Mouse (Mus musculus): Measurements from ENCODE around the gene Gm20547.

Gene Gm20547

DNA sequence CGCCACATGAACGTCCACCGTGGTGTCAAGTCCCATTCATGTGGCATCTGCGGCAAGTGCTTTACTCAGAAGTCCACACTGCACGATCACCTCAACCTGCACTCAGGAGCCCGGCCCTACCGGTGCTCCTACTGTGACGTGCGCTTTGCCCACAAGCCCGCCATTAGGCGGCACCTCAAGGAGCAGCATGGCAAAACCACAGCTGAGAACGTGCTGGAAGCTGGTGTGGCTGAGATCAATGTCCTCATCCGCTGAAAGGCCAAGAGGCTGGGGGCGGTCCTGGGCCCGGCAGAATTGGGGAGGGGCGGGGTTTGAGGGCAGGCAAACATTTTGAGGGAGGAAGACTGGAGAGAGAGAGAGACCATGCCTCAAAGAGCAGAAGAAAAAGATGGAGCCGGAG, 14.5 kb upstream of the Gm20547 start:
- in situ Hi-C loops (cut with MboI): no loop called here

DNA sequence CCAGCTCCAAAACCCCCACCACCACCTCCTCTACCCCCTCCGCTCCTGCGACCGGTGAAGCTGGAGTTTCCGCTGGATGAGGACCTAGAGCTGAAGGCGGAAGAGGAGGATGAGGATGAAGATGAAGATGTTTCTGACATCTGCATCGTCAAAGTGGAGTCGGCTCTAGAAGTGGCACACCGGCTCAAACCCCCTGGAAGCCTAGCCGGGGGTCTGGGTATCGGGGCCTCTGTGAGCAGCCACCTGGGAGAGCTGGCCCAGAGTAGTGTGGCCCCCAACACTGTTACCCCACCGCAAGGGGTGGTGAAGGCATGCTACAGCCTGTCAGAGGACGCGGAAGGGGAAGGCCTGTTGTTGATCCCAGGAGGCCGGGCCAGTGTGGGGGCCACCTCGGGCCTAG, 13.9 kb upstream of the Gm20547 start:
- in situ Hi-C loops (cut with MboI): no loop called here

DNA sequence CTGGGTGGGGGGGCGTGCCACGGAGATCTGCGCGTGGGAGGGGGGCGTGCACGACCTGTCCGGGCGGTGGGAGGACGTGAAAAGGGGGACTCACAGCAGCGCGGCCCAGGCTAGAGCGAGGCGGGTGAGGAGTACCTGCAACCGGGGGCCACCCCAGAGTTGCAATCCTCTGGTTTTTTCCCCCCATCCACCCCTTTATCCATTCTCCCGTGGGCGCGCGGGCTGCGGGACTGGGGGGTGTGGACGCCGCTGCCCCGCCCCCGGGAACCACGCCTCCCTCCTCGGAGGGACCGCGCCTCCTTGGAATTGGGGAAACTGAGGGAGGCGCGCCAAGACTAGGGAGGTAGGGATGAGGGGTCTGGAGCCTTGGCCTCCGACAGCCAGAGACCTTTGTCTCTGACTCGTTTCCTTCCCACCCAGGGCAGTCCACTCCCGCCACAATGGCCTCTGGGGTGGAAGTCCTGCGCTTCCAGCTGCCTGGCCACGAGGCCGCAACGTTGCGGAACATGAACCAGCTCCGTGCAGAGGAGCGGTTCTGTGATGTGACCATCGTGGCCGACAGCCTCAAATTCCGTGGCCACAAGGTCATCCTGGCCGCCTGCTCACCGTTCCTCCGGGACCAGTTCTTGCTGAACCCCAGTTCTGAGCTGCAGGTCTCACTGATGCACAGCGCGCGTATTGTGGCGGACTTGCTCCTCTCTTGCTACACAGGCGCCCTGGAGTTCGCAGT, 13.1 kb upstream of the Gm20547 start:
- in situ Hi-C loops (cut with MboI): no loop called here

DNA sequence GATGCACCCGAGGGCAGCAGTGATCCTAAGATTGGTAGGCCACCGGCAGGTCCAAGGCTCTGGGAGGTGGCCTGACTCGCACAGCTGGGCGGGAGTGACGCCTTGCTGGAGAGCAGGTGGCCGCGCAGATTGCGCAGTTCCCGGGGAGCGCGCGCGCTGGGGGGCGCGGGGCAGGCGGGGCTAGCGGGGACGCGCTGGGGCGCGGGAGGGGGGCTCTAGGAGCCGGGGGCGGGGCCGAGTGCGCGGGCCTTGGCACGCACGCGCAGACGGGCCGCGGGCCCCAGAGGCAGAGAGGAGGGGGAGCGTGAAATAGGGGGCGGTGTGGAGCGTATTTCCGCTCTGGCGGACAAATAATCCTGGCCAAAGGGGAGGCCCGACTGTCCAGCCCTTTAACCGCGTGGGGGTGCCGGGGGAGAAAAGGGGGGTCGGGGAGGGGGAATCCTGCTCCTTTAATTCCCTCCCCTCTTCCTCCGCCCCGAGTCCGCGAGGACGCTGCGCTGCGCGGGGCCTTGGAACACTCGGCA, 12.3 kb upstream of the Gm20547 start:
- in situ Hi-C loops (cut with MboI): no loop called here

DNA sequence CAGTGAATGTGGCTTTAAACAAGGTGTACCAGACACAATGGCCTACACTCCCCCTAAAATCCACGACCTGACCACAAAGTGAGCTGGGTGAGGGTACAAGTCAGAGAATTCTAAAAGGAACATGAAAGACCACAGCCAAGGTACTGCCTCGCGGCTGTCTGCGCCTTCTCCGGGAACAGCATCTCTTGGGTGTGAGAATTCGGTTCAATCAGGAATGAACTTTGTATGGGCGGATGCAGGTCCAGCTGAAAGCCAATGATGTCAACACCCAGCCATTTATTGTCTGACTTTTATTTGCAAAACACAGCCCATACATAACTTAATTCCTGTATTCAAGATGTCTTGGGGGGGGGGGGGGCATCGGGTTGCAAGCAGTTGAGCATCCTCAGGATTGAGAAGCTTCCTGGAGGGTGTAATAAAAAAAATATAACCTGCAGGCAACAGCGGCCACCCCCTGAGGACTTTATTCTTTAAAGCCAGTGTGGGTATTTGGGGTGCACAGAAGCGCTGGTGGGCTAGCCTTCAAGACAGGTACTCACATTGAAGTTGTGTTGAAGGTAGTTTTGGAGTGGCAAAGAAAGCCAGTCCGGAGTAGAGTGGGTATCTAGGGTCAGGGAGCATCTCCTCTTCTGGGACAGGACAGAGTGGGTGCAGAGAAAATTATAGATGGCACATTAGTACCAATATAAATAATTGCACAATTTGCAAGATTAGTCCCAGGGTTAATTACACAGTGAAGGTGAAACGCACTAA, 11.4 kb upstream of the Gm20547 start:
- in situ Hi-C loops (cut with MboI): no loop called here

DNA sequence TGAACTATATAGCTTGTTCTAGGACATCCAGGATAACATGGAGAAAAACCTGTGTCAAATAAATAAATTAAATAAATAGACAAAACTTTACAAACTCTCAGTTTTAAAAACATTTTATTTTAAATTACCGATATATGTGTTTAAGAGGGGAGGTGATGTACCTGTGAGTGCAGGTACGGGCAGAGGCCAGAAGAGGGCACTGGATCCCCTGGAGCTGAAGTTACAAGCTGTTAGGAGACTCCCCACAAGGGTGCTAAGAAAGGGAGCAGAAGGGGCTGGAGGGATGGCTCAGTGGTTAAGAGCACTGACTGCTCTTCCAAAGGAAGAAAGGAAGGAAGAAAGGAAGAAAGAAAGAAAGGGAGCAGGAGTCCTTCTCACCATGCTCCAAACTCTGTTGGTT, 9.5 kb upstream of the Gm20547 start:
- in situ Hi-C loops (cut with MboI): no loop called here

DNA sequence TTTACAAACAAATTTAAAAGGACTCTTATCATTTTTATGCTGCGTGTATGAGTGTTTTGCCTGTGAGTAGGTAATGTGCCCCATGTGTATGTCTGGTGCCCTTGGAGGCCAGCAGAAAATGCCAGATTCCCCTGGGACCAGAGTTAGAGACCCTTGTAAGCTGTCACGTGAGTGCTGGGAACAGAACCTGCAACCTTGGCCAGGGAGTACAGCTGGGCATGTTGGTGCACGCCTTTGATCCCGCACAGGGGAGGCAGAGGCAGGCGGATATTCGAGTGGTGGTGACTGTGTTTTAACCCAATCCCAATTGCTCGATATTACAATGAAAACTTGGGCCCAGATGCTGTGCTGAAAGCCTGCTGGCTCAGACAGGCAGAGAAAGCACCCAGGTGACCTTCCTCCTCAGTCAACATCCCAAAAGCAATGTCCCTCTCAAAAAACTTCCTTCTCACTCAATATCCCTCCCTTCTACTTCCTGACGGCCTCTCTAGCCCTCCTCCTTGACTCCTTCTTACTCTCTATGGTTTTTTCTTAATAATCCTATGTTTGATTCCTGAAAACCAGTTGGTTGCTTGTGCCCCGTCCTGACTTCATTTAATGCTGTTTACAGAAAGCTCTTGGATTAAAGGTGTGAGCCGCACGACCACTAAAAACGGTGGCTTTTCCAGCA, 8.4 kb upstream of the Gm20547 start:
- in situ Hi-C loops (cut with MboI): no loop called here

DNA sequence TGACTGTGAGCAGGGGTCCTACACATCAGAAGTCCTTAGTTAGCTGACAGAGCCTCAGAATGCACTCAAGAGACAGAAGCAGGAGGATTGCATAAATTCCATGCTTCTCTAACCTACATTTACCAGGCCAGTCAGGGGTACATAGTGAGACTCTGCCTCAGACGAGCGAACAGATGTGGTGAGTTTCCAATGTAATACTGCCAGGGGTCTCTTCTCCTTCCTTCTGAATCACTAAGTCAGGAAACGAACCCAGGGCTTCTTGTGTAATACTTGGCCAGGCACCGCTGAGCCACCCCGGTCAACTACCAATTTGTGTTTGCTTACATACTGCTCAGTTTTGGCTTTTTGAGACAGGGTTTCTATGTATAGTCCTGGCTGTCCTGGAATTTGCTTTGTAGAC, 6.1 kb upstream of the Gm20547 start:
- in situ Hi-C loops (cut with MboI): no loop called here

DNA sequence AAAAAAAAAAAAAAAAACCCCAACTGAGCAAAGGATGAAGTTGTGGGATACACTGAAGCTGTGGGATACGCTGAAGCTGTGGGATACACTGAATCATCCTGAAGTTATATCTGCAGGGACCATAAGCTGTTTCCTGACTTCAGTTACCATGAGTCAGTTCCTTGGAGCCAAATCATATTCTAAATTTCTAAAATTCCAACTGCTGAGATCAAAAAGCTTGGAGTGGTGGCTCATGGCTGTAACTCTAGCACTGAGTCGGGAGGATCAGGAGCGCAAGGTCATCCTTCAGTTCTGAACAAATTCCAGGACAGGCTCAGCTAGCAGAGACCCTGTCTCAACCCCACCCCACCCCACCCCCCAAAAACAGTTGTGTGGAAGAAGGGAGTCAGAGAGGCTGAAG, 3.8 kb upstream of the Gm20547 start:
- in situ Hi-C loops (cut with MboI): no loop called here

DNA sequence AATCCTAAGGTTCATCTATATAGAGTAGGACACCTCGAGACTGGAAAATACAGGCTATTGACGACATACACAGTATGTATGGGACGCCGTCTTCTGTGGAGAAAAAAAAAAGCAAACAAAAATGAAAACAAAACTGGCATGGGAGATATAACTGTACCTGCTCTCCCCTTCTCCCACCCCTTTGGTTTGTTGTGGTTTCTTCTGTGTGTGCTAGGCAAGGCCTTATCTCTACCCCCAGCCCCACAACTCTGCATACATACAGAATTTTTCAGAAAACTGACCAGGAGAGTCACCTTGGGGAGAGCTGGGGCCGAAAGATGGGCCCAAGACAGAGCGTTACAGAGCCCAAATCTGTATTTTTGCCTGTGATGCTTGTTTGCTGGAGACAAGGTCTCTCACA, 2.9 kb upstream of the Gm20547 start:
- in situ Hi-C loops (cut with MboI): no loop called here

DNA sequence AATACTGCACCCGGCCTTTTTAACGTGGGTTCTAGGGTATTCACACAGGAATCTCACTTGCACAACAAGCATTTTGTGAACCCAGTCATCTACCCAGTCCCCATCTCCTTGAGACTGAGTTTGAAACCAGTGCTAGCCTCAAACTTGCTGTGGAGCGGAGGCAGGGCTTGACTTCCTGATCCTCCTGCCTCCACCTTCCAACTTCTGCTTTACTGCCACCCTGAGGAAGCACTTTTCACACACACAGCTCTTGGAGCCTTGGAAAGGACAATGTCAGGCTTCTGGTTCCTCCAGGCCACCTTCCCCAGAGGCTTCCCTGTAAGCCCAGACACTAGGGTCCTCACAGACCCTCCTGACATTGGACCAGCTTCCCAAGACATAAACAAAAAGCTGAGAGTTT, 1.5 kb upstream of the Gm20547 start:
- in situ Hi-C loops (cut with MboI): no loop called here

DNA sequence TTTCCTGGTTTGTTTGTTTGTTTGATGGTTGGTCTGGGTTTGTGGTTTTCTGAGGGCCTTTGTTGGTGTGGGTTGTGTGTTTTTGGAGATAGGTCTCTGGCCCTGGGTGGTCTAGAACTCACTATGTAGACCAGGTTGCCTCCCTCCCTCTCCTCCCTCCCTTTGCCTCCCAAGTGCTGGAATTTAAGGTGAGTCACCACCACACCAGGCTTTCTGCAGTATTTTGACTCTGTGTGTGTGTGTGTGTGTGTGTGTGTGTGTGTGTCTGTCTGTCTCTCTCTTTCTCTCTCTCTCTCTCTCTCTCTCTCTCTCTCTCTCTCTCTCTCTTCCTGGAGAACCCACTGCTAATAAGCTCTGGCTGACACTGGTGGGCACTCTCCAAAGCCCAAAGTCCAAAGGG, 676 bp downstream of the Gm20547 start:
- in situ Hi-C loops (cut with MboI): no loop called here

DNA sequence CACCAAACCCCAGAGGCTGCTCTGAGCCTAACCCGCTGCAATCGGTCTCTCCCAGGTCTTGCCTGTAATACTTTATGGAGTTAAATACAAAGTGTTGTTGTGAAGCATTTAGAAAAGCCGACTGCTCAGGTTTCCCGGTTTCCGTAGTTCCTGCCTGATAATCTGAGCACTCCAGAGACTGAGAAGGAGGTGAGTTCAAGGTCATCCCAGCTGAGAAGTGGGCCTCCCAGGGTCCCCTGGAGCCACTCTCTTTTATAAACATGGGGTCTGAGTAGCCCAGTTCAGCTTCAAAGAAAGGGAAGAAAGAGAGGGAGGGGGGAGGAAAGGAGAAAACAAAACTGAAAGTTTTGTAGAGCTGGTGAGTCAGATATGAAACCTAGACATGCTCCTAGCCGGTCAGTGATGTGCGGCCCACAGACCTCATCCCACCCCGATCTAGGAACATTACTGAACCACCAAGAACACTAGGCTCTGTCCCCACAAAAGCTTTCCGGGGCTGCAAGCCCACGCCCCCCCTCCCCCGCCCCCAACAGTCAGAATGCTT, 2.4 kb downstream of the Gm20547 start, which contains the start of gene Zbtb12:
Gene Zbtb12, plus strand, starts transcription at position 148 of the 544 bp plus-strand sequence.
- in situ Hi-C loops (cut with MboI): no loop called here

DNA sequence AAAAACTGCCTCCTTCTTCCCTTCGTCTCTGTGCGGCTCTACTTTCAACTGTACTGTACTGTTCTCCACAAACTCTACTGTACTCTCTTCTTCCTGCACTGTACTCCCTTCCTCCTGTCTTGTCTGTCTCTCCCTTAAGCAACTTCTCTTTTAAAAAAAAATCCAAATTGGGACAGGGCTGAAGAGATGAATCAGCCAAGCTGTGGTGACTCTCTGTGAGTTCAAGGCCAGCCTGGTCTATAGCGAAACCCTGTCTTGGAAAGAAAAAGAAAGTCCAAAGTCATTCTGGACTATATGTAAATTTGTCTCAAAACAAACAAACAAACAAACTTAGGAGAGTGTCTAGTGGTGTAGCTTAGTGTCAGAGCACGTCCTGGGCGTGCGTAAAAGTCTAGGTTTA, 7.5 kb downstream of the Gm20547 start:
- in situ Hi-C loops (cut with MboI): no loop called here

DNA sequence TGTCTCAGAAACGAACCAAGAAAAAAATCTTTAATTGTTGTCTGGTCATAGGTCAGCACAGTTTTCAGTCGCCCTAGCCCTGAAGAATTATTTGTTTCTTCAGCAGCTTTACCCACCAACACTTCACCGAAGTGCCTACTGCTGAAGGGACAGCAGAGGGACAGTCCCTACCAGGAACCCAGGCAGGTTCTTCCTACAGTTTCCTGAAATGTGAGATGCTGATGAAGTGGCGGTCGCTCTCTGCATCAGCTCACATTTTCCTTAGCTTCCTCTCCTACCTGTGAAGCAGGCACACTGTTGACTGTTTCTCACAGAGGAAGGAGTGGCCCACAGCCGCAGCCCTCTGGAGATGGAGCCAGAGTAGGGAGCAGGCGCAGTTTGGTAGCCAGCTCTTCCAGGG, 15.9 kb downstream of the Gm20547 start:
- in situ Hi-C loops (cut with MboI): no loop called here

DNA sequence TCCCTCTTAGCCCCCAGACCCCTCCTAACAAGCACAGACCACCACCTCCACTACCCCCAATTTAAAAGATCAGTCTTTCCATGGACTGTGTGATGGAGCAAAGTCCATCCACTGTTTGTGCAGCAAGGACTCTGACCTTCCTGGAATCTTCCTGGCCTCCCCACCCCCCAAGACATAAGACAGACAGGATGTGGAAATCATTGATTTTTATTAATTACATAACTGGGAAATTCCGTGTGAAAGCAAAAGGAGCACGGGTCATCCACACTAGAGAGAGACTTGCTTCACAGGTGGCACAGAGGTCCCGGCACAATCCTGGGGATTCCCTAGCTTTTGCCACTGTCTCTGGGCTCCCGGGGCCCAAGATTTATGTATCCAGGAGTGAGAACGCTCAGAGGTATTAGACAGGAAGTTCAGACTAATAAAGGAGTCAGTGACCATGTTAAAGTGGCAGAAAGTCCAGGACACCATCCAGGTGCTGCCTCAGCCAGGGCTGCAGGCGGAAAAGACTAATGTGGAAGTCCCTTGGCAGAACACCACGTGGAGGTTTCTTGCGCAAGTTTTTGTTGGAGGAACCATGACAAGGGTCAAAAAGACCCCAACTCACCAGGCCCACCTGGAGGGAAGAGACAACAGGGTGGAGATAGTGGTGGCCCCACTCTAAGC, 19.3 kb downstream of the Gm20547 start, which contains the start of gene Cfb:
Gene Cfb, minus strand, starts transcription at position 103 of the 666 bp plus-strand sequence.
- in situ Hi-C loops (cut with MboI): no loop called here

DNA sequence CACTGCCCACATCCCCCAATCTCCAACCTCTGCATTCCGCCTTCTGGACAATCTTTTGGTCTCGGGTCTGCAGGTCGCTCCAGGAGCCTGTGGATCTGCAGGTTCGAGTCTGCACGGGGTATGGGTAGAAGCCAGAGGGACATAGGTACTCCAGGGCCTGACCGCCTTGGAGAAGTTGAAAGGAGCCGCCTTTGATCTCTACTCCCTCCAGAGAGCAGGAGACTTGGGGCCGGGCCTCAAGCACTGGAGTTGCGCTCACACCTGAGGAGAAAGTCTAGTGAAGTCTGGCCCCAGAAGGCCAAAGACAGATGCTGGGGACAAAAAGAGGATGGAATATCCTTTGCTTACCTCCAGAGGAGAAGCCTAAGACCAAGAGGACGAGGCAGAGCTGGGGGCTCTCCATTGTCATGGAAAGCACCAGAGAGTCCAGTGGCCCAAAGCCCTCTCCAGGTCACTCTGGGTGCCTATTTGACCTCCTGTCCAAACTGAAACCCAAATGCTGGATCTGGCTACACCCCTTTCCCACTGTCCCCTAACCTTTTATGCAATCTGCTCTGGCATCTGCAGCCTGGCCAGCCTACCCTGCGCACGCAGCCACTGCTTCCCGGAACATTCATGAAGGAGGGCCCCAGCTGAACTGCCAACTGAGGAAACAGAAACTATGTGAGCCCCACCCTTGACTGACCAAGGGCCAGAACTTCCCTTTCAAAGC, 20.0 kb downstream of the Gm20547 start:
- in situ Hi-C loops (cut with MboI): no loop called here

DNA sequence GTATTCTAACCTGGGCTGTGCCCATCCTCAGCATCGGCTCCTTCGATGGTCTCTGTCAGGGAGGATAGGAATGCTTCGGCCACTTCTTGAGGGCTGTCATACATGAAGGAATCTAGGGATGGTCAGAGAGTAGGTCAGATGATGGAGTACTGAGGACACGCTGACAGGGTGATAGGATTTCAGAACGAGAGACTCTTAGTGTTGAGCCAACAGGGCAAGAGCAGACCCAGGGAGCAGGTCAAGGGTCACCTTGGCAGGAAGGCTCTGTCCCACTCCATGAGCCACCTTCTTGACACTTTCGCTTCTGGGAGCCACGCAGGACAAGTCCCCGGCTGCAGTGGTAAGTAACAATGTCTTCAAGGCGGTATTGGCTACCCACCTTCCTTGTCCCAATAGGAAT, 21.3 kb downstream of the Gm20547 start:
- in situ Hi-C loops (cut with MboI): no loop called here

DNA sequence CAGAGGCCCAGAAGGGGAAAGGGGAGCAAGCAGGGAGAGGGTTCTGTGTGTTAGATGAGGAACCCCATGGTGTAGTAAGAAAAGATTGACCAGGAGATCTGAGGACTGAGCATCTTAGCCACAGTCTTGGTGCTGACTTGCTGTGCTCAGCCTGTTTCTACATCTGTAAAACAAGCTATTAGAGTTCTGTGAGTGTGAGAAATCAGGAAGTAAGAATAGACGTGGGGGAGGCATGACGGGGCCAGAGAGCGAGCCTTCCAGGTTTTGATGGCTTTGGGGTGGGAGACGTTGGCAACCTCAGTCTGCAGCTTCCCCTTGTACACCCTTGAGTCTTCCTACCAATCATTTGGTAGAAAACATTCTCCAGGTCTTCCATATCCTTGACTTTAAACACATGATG, 23.2 kb downstream of the Gm20547 start:
- in situ Hi-C loops (cut with MboI): loop anchor here (5.0 kb wide), 1 partner anchor 54 kb away; the partner anchor contains the start of gene Slc44a4

DNA sequence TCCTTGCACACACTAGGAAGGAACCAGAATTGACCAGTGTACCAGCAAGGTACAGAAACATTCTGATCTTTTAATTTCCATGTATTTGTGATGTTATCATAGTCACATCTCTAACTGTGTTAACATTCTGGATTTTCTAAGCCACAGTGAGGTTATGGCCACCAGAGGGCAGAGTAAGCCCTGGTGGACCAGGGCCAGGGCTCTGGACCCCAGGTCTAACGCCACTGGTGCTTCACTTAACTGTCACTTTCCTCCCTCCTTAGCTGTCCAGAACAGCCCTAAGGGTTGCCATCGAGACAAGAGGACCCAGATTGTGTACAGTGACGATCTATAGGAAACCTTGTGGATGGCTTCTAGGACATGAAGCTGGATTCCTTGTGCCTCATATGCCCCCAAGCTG, 26.0 kb downstream of the Gm20547 start:
- in situ Hi-C loops (cut with MboI): loop anchor here (5.0 kb wide), 1 partner anchor 56 kb away; the partner anchor contains the start of gene Slc44a4

DNA sequence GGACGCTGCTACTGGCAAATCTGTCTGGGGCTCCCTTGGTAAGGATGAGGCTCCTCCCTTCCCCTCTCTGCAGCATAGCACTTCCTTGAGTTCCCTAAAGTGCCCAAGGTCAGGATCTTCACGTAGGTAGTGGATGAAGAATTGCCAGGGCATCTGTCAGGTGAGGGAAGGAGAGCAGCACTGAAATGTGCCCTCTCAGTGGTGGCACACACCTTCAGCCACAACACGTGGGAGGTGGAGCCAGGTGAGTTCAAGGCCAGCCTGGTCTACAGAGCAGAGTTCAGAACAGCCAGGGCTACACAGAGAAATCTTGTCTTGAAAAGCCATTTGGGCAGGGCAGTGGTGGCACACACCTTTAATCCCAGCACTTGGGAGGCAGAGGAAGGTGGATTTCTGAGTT, 27.1 kb downstream of the Gm20547 start:
- in situ Hi-C loops (cut with MboI): loop anchor here (5.0 kb wide), 1 partner anchor 58 kb away; the partner anchor contains the start of gene Slc44a4

All from mature B cell (primary cell).